Mouse (Mus musculus) heart, embryonic 14.5 days (tissue): ENCODE results near the gene Emsy. TPM values are rescaled to one million over a fixed set of nuclear protein-coding genes. Genes with fewer than 3 reads are reported as not detected.

Experiments used
- ATAC-seq: fragments of 200-750 bp; cut with Nextera tagmentation; 2 replicates; pipeline ENCODE4 v1.8.0; 2017; ENCODE audit warnings: low read depth, moderate TSS enrichment; ENCODE audit not compliant: insufficient number of reproducible peaks, insufficient read depth, low FRiP score
- H3K27ac ChIP-seq, 2 experiments: fragments of 200-500 bp in 1 of 2; fragments of 300-500 bp in 1 of 2; sonication (generic) in 1 of 2; replicated peaks in 1 of 2; 2 replicates each; pipeline ENCODE4 v1.5.1; 2012 to 2014; ENCODE audit warnings: low read depth in 2 of 2, low read length in 2 of 2, control low read depth in 1 of 2, mild to moderate bottlenecking in 1 of 2, mixed read lengths in 1 of 2; ENCODE audit not compliant: control insufficient read depth in 1 of 2, insufficient read depth in 1 of 2
- H3K27me3 ChIP-seq: fragments of 300-500 bp; sonication (generic); 2 replicates; pipeline ENCODE4 v1.6.1; 2014; ENCODE audit warnings: mild to moderate bottlenecking, low read length, control low read depth; ENCODE audit not compliant: control insufficient read depth, insufficient read depth
- H3K36me3 ChIP-seq: fragments of 300-500 bp; sonication (generic); 2 replicates; pipeline ENCODE4 v1.6.1; 2014; ENCODE audit warnings: mild to moderate bottlenecking, control low read depth, low read length, mixed read lengths; ENCODE audit not compliant: control insufficient read depth, insufficient read depth
- H3K4me1 ChIP-seq, 2 experiments: fragments of 200-500 bp in 1 of 2; fragments of 300-500 bp in 1 of 2; sonication (generic) in 1 of 2; 2 replicates each; pipeline ENCODE4 v1.6.1; 2012 to 2014; ENCODE audit warnings: low read length in 2 of 2, control low read depth in 1 of 2, mixed read lengths in 1 of 2; ENCODE audit not compliant: control insufficient read depth in 2 of 2, insufficient read depth in 2 of 2
- H3K4me2 ChIP-seq: fragments of 300-500 bp; sonication (generic); 2 replicates; pipeline ENCODE4 v1.6.1; 2014; ENCODE audit warnings: mild to moderate bottlenecking, low read length
- H3K4me3 ChIP-seq, 2 experiments: fragments of 200-500 bp in 1 of 2; fragments of 300-500 bp in 1 of 2; sonication (generic) in 1 of 2; 2 replicates each; pipeline ENCODE4 v1.5.1; 2012 to 2014; ENCODE audit warnings: low read length in 2 of 2, mild to moderate bottlenecking in 2 of 2, control low read depth in 1 of 2, low read depth in 1 of 2, moderate library complexity in 1 of 2; ENCODE audit not compliant: control insufficient read depth in 1 of 2, insufficient read depth in 1 of 2
- H3K9ac ChIP-seq: fragments of 300-500 bp; sonication (generic); 2 replicates; pipeline ENCODE4 v1.6.1; 2014; ENCODE audit warnings: mild to moderate bottlenecking, low read length
- H3K9me3 ChIP-seq: fragments of 300-500 bp; sonication (generic); 2 replicates; pipeline ENCODE4 v1.6.1; 2016; ENCODE audit warnings: low read length, control low read depth; ENCODE audit not compliant: control insufficient read depth
- WGBS: fragments of 180-500 bp; shearing (Covaris S2); extraction: QIAGEN DNeasy Blood & Tissue Kit; methylation state at CpG from one replicate; pipeline ENCODE4 v1.1.7; 2014; 5-methylcytosine and 5-hydroxymethylcytosine counted together
- polyA plus RNA-seq: library from polyadenylated mRNA; unstranded; fragments of >200 nt; fragmentation: Nextera tagmentation; extraction: Ambion mirVana; gene quantifications from 2 replicates; pipeline ENCODE4 v1.2.1, GENCODE M21; 2014

Emsy gene
- polyA plus RNA-seq, 1 experiment from 2014 or later: 32.7 TPM

DNA sequence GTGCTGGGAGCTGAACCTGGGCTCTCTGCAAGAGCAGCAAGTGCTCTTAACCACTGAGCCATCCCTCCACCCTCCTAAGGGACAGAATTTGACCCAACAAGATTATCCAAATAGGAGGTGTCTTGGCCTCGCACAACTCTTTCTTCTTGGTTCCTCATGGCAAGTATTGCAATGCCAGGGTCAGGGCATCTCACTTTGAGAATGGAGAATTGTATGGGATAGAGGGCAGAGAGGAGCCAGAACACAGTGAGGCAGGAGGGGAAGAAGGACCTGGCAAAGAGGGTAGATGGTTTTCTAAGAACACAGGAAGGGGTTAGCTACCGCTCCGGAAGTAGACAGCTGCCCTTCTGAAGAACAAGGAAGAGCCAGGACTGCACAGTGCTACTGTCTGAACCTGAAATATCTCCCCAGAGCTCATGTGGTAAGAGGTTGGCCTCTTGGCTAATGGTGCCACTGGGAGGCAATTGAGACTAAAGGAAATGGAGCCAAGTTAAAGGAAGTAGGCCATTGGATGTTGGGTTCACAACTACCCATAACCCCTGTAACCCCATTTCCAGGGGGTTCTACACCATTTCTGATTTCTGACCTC, 80.8 kb downstream of the Emsy start:
- H3K4me1 ChIP-seq: peaks cover 21 to 24% of the 10 kb centered on the region in 2 experiments
- ATAC-seq: no peak
- no peaks in the 10 kb centered on the region for H3K9me3 ChIP-seq
- 88% methylated on average over 3 of the region's 3 CpGs for WGBS
- H3K27ac ChIP-seq: no peak overlapping the region
- no peak overlapping the region for H3K4me3 ChIP-seq
- no peaks in the 10 kb centered on the region for H3K27me3 ChIP-seq
- H3K36me3 ChIP-seq: no peaks in the 10 kb centered on the region
- H3K4me2 ChIP-seq: no peak overlapping the region
- H3K9ac ChIP-seq: no peak overlapping the region

DNA sequence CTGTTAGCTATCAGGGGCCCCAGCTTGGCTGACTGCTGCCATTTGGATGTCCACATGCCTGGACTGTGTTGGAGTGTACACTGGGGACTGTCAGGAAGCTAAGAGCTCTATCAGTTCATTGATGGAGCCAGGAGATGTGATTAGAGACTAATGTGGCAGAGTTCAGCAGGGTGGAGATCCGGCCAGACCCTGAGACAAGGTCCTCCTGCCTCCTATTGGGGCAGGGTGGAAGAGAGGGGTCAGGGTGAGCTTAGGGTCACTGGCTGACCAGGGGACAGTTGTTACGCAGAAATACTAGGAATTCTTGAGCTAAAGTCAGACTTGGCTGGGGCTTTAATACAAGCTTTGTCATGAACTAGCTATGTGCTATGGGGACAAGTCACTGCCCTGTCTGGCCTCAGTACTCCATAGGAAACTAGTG, 81.8 kb downstream of the Emsy start:
- Histone ChIP-seq H3K4me2 (no peak overlapping the region), H3K9me3 (no peaks in the 10 kb centered on the region), H3K27ac (no peak overlapping the region), H3K27me3 (no peaks in the 10 kb centered on the region), H3K36me3 (no peaks in the 10 kb centered on the region), H3K4me3 (no peak overlapping the region), H3K4me1 (peaks cover 21 to 24% of the 10 kb centered on the region in 2 experiments), H3K9ac (no peak overlapping the region)
- 51% methylated on average over 2 of the region's 2 CpGs for WGBS
- no peak for ATAC-seq

DNA sequence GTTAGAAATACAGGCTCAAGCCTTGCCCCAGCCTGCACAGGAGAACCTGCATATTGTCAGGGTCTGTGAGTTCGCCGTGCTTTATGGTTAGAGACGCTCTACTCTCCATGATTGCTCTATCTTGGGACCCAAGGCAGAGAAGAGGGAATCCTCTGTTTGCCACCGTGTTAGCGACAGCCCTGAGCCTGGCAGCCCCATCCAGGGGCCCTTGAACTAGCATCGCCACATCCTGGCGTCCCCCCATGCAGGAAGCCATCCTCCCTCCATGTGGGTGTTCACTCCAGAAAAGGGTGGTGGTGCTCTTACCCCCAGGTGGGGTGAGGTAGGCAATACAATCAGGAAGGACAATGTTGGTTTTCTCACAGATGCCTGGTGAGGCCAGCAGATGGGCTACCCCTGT, 82.3 kb downstream of the Emsy start:
- Histone ChIP-seq H3K4me3 (no peak overlapping the region), H3K9ac (no peak overlapping the region), H3K9me3 (no peaks in the 10 kb centered on the region), H3K36me3 (no peaks in the 10 kb centered on the region), H3K4me2 (no peak overlapping the region), H3K4me1 (peaks cover 21 to 24% of the 10 kb centered on the region in 2 experiments), H3K27ac (no peak overlapping the region), H3K27me3 (no peaks in the 10 kb centered on the region)
- WGBS: 86% methylated on average over 7 of the region's 7 CpGs
- no peak for ATAC-seq

- H3K4me2 ChIP-seq: no peak overlapping the region
- H3K9ac ChIP-seq: no peak overlapping the region
- H3K27ac ChIP-seq: no peak overlapping the region; a peak in 1 of 4 replicates
- H3K4me1 ChIP-seq: peaks cover 21 to 24% of the 10 kb centered on the region in 2 experiments
- no peak; the same call in 1 of the 2 replicates for ATAC-seq
- H3K36me3 ChIP-seq: no peaks in the 10 kb centered on the region
- no peak overlapping the region for H3K4me3 ChIP-seq
- WGBS: 60% methylated on average over 10 of the region's 10 CpGs
- H3K27me3 ChIP-seq: no peaks in the 10 kb centered on the region
- H3K9me3 ChIP-seq: no peaks in the 10 kb centered on the region
These were observed 83.3 kb downstream of the Emsy start for GRCm38 (mm10) chr7:98573231-98573781.

DNA sequence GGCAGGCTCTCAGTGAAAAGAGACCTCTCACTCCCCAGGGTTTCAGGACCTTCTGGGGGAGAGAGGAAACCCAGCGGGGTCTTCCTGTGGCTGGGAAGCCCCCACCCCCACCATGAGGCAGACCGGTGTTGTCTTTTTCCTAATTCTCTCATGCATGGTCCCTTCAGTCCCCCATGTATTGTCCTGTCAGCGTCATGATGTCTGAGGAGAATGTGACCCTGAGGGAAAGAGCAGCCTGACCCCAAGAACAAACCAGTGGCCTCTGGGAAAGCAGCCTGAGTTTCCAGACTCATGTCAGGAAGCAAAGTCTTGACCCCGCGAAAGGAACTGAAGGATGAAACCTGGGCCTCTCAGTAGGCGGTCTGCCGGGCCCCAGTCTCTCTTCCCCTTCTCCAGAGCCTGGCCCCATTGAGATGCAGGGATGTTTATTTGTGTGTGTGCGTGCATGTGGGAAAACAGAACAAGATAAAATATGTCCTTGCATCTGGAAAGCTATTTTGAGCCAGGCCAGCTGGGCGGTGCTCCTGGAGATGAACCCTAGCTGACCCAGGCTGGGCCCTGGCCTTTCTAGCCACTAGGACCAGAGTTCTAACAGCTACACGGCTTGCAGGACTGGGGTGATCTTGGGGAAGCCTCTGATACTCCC, 84.2 kb downstream of the Emsy start:
- Histone ChIP-seq H3K27ac (peak overlapping the region; percentile 1 to 53; a peak in 2 of 4 replicates), H3K27me3 (no peaks in the 10 kb centered on the region), H3K4me3 (no peak overlapping the region), H3K36me3 (no peaks in the 10 kb centered on the region), H3K4me2 (no peak overlapping the region), H3K4me1 (peaks cover 21 to 24% of the 10 kb centered on the region in 2 experiments), H3K9ac (no peak overlapping the region), H3K9me3 (no peaks in the 10 kb centered on the region)
- ATAC-seq: peak; percentile 31; the same call in 1 of the 2 replicates
- 23% methylated on average over 10 of the region's 10 CpGs for WGBS

DNA sequence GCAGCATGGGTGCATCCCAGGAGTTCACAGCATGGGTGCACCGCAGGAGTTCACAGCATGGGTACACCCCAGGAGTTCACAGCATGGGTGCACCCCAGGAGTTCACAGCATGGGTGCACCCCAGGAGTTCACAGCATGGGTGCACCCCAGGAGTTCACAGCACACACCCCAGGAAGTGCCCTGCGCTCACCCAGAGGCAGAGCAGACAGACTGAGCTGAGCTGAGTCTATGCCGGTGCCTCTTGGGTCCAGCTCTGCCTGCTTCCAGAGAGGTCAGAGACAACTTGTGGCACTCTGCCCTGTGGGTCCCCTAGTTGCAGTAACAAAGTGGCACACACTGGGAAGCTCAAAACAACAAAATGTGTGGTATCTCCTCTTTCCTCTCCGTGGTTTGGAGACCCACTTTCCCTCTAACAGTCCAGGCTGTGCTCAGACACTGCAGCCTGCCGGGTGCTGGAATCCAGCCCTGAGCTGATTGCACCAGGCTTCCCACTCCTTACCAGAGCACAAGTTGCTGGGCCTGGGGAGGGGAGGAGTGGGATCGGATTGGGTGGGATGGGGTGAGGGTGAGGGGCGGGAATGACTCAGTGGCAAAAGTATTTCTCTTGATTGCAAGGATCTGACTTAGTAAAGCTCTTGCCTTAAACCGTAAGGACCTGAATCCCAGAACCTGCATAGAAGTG, 85.6 kb downstream of the Emsy start:
- Histone ChIP-seq H3K27me3 (no peaks in the 10 kb centered on the region), H3K9me3 (no peaks in the 10 kb centered on the region), H3K9ac (no peak overlapping the region; the same call in 1 of the 2 replicates), H3K4me1 (peaks cover 21 to 24% of the 10 kb centered on the region in 2 experiments), H3K36me3 (no peaks in the 10 kb centered on the region), H3K4me2 (no peak overlapping the region), H3K4me3 (no peak overlapping the region), H3K27ac (0 out of 4 replicates have a peak overlapping the region, but pooled peaks of 1 of the 2 experiments have one; percentile 1)
- 55% methylated on average over 8 of the region's 8 CpGs for WGBS
- ATAC-seq: no peak

- Histone ChIP-seq H3K27ac (no peak overlapping the region), H3K36me3 (no peaks in the 10 kb centered on the region), H3K4me3 (no peak overlapping the region), H3K9me3 (no peaks in the 10 kb centered on the region), H3K9ac (no peak overlapping the region), H3K4me1 (peaks cover 3 to 4% of the 10 kb centered on the region in 2 experiments), H3K27me3 (no peaks in the 10 kb centered on the region), H3K4me2 (no peak overlapping the region)
- no peak for ATAC-seq
- WGBS: 41% methylated on average over 5 of the region's 5 CpGs
These were observed 89.5 kb downstream of the Emsy start for GRCm38 (mm10) chr7:98567056-98567455.
